Mouse (Mus musculus) megakaryocyte, embryonic 14.5 days (primary cell): Measurements from ENCODE around the gene Sik3.

Experiments used
- FLI1 ChIP-seq: IDR thresholded peaks from 2 replicates; pipeline ENCODE4 v1.6.1; 2012; ENCODE audit warnings: low read length, inconsistent platforms, mixed read lengths
- GATA1 ChIP-seq: IDR thresholded peaks from 3 replicates; pipeline ENCODE4 v1.6.1; 2012; ENCODE audit warnings: mixed read lengths, low read length, inconsistent platforms, borderline replicate concordance

- no peak for TF ChIP-seq GATA1
- TF ChIP-seq FLI1 = no peak
Observed at GRCm38 (mm10) chr9:46240526-46241153, 228.0 kb downstream of the Sik3 start, which contains the start of gene Apoa4.
